ENCODE assay signal across 9 mouse cellular contexts in genomic region chr2:69826380-69826779, GRCm38 (mm10). TPM values are rescaled to one million over a fixed set of nuclear protein-coding genes. Genes with fewer than 3 reads are reported as not detected.
DNase-seq lines count a peak whose midpoint lies in the region; ATAC-seq and TF ChIP-seq lines count a peak whose summit lies in the region.
"Had no signal": no experiment of that assay in that cellular context is flagged by ENCODE, and none has a peak within 500 bp of the region (broad histone marks: within the 10 kb centered on the region; RNA-seq: fewer than 3 reads in every experiment).

No protein-coding gene starts in this region.

- peak; percentile 14 for DNase-seq in kidney, adult 9 months
- DNase-seq in kidney, adult 11 months: no peak
- peak; percentile 74 to 88 for DNase-seq in cerebellum, adult 2 months
- DNase-seq in forebrain, embryonic 14.5 days (ENCODE audit: low spot score): peak; percentile 19
- peak; percentile 59 for DNase-seq in lung, postnatal 10 days
- DNase-seq in adrenal gland, postnatal 36 days: no peak

- peak overlapping the region; percentile 91 for H3K27ac ChIP-seq in cerebellum, adult 2 months (ENCODE audit: insufficient read depth, low read length)
- no peak overlapping the region for H3K27ac ChIP-seq in forebrain, embryonic 14.5 days (ENCODE audit: low read depth, low read length)

- ATAC-seq in forebrain, embryonic 14.5 days: no peak
- ATAC-seq in megakaryocyte-erythroid progenitor cell, adult 5-6 weeks (replicated peaks; ENCODE audit: low FRiP score, low TSS enrichment, poor library complexity, severe bottlenecking): no peak
- ATAC-seq in erythroid progenitor cell, adult 5-6 weeks (replicated peaks; ENCODE audit: low FRiP score, poor library complexity, severe bottlenecking): no peak

- no peak overlapping the region for H3K9ac ChIP-seq in forebrain, embryonic 14.5 days (ENCODE audit: low read length)

- peaks cover 23% of the 10 kb centered on the region for H3K4me1 ChIP-seq in cerebellum, adult 2 months (ENCODE audit: control insufficient read depth, insufficient read depth, low read length)
- H3K4me1 ChIP-seq in forebrain, embryonic 14.5 days (ENCODE audit: control insufficient read depth, insufficient read depth, low read length): peaks cover 11% of the 10 kb centered on the region

- no peak for TF ChIP-seq CTCF in cerebellum, adult 2 months (IDR thresholded peaks at IDR 0.05; ENCODE audit: borderline replicate concordance, insufficient read depth, low read depth, low read length)

- no peak overlapping the region for H3K4me2 ChIP-seq in forebrain, embryonic 14.5 days (ENCODE audit: low read length)

- 0 out of 2 replicates have a peak, but pooled peaks have one; percentile 32 for TF ChIP-seq POLR2A in cerebellum, adult 2 months (IDR thresholded peaks at IDR 0.05; ENCODE audit: borderline replicate concordance, insufficient read depth, low read length)

- peaks cover 33% of the 10 kb centered on the region for H3K36me3 ChIP-seq in forebrain, embryonic 14.5 days (ENCODE audit: control insufficient read depth, insufficient read depth, low read length)

- 4% methylated on average over 2 of the region's 2 CpGs for WGBS in cerebellum, adult 2 months
- WGBS in forebrain, embryonic 14.5 days: 70% methylated on average over 2 of the region's 2 CpGs

- H3K9me3 ChIP-seq in forebrain, embryonic 14.5 days (replicated peaks; ENCODE audit: control insufficient read depth, low read length): no peaks in the 10 kb centered on the region

- H3K4me3 ChIP-seq in cerebellum, adult 2 months (replicated peaks; ENCODE audit: insufficient read depth, low read depth, low read length): no peak overlapping the region
- H3K4me3 ChIP-seq in forebrain, embryonic 14.5 days (ENCODE audit: low read depth, low read length): no peak overlapping the region

- H3K27me3 ChIP-seq in cerebellum, adult 2 months (ENCODE audit: control insufficient read depth, insufficient read depth, low read length): no peaks in the 10 kb centered on the region
- H3K27me3 ChIP-seq in forebrain, embryonic 14.5 days (replicated peaks; ENCODE audit: control insufficient read depth, insufficient read depth, low read length): no peaks in the 10 kb centered on the region

RNA-seq across cellular contexts. Expression of gene Klhl23, which starts 4.6 kb away (rescaled TPM):
- 25.6 and 28.8 TPM in 2 replicates for polyA plus RNA-seq in cerebellum, adult 2 months (2012; rRNA removed)
- 36.7 and 54.1 TPM in 2 replicates for polyA plus RNA-seq in forebrain, embryonic 14.5 days (2014; fragmentation: Nextera tagmentation; extraction: Ambion mirVana)
- 25.4 and 31.5 TPM in 2 replicates for total RNA-seq in megakaryocyte-erythroid progenitor cell, adult 5-6 weeks (2014; fragmentation: Nextera tagmentation)
- total RNA-seq in megakaryocyte-erythroid progenitor cell, adult 5-6 weeks (2017): 35.8 and 41.7 TPM in 2 replicates
- total RNA-seq in adrenal gland, postnatal 36 days (2021): 10 to 100 TPM in 1 of 2 experiments, 1 to 10 TPM in 1; 9.1 to 12.5 TPM
- 4.0 and 6.7 TPM in 2 replicates for total RNA-seq in erythroid progenitor cell, adult 5-6 weeks (2015; ENCODE audit: low replicate concordance)
- total RNA-seq in erythroid progenitor cell, adult 5-6 weeks (2017; ENCODE audit: low replicate concordance): 1.6 and 12.1 TPM in 2 replicates

RNA-seq across cellular contexts. Expression of gene Ssb, which starts 35.0 kb away (rescaled TPM):
- 91.0 and 92.8 TPM in 2 replicates for polyA plus RNA-seq in cerebellum, adult 2 months (2012; rRNA removed)
- polyA plus RNA-seq in forebrain, embryonic 14.5 days (2014; fragmentation: Nextera tagmentation; extraction: Ambion mirVana): 298 and 301 TPM in 2 replicates
- 248 and 394 TPM in 2 replicates for total RNA-seq in megakaryocyte-erythroid progenitor cell, adult 5-6 weeks (2014; fragmentation: Nextera tagmentation)
- 771 and 927 TPM in 2 replicates for total RNA-seq in megakaryocyte-erythroid progenitor cell, adult 5-6 weeks (2017)
- 100 to 1,000 TPM; 175 to 188 TPM for total RNA-seq in adrenal gland, postnatal 36 days (2021)
- 160 and 179 TPM in 2 replicates for total RNA-seq in erythroid progenitor cell, adult 5-6 weeks (2015; ENCODE audit: low replicate concordance)
- 183 and 211 TPM in 2 replicates for total RNA-seq in erythroid progenitor cell, adult 5-6 weeks (2017; ENCODE audit: low replicate concordance)

RNA-seq across cellular contexts. Expression of gene Phospho2, which starts 37.0 kb away (rescaled TPM):
- polyA plus RNA-seq in cerebellum, adult 2 months (2012; rRNA removed): 48.8 and 51.7 TPM in 2 replicates
- polyA plus RNA-seq in forebrain, embryonic 14.5 days (2014; fragmentation: Nextera tagmentation; extraction: Ambion mirVana): 43.1 and 45.4 TPM in 2 replicates
- total RNA-seq in megakaryocyte-erythroid progenitor cell, adult 5-6 weeks (2014; fragmentation: Nextera tagmentation): 21.3 and 26.7 TPM in 2 replicates
- 28.5 and 31.2 TPM in 2 replicates for total RNA-seq in megakaryocyte-erythroid progenitor cell, adult 5-6 weeks (2017)
- total RNA-seq in adrenal gland, postnatal 36 days (2021): 10 to 100 TPM; 22.9 to 26.0 TPM
- total RNA-seq in erythroid progenitor cell, adult 5-6 weeks (2015; ENCODE audit: low replicate concordance): 10.5 and 10.9 TPM in 2 replicates
- 15.1 and 16.3 TPM in 2 replicates for total RNA-seq in erythroid progenitor cell, adult 5-6 weeks (2017; ENCODE audit: low replicate concordance)

RNA-seq across cellular contexts. Expression of gene Ccdc173, which starts 37.0 kb away (rescaled TPM):
- polyA plus RNA-seq in cerebellum, adult 2 months (2012; rRNA removed): 2.2 and 2.4 TPM in 2 replicates
- polyA plus RNA-seq in forebrain, embryonic 14.5 days (2014; fragmentation: Nextera tagmentation; extraction: Ambion mirVana): 1.7 and 2.3 TPM in 2 replicates
- 0.89 and 3.2 TPM in 2 replicates for total RNA-seq in megakaryocyte-erythroid progenitor cell, adult 5-6 weeks (2014; fragmentation: Nextera tagmentation)
- total RNA-seq in megakaryocyte-erythroid progenitor cell, adult 5-6 weeks (2017): 1.0 and 1.1 TPM in 2 replicates
- 1 to 10 TPM; 1.3 to 2.0 TPM for total RNA-seq in adrenal gland, postnatal 36 days (2021)
- not detected in 2 replicates for total RNA-seq in erythroid progenitor cell, adult 5-6 weeks (2015; ENCODE audit: low replicate concordance)
- total RNA-seq in erythroid progenitor cell, adult 5-6 weeks (2017; ENCODE audit: low replicate concordance): 1.3 TPM in 1 of 2 replicates, not detected in the other
- polyA plus RNA-seq: spleen, adult 2 months had no signal

RNA-seq across cellular contexts. Expression of gene Mettl5, which starts 59.0 kb away (rescaled TPM):
- polyA plus RNA-seq in cerebellum, adult 2 months (2012; rRNA removed): 16.3 and 17.6 TPM in 2 replicates
- 31.1 and 34.2 TPM in 2 replicates for polyA plus RNA-seq in forebrain, embryonic 14.5 days (2014; fragmentation: Nextera tagmentation; extraction: Ambion mirVana)
- total RNA-seq in megakaryocyte-erythroid progenitor cell, adult 5-6 weeks (2014; fragmentation: Nextera tagmentation): 27.3 and 60.1 TPM in 2 replicates
- 43.5 and 86.1 TPM in 2 replicates for total RNA-seq in megakaryocyte-erythroid progenitor cell, adult 5-6 weeks (2017)
- 10 to 100 TPM; 16.2 to 23.6 TPM for total RNA-seq in adrenal gland, postnatal 36 days (2021)
- total RNA-seq in erythroid progenitor cell, adult 5-6 weeks (2015; ENCODE audit: low replicate concordance): 18.0 and 22.7 TPM in 2 replicates
- 14.1 and 25.4 TPM in 2 replicates for total RNA-seq in erythroid progenitor cell, adult 5-6 weeks (2017; ENCODE audit: low replicate concordance)

Comparison
In these comparisons a context has a peak if more than half of its experiments do, and no peak if none do; other contexts are left out.
1. DNase-seq: peak in kidney, adult 9 months (single experiment), cerebellum, adult 2 months (2 of 2), forebrain, embryonic 14.5 days (single experiment) and lung, postnatal 10 days (single experiment); none in kidney, adult 11 months (single experiment) and adrenal gland, postnatal 36 days (0 of 2).